Comparison of ENCODE assay signal across 8 mouse cellular contexts in genomic region chr15:99501292-99502260, GRCm38 (mm10). TPM values are rescaled to one million over a fixed set of nuclear protein-coding genes. Genes with fewer than 3 reads are reported as not detected.
DNase-seq lines count a peak whose midpoint lies in the region; ATAC-seq and TF ChIP-seq lines count a peak whose summit lies in the region.

No protein-coding gene starts in this region.

- WGBS in stomach, embryonic 14.5 days, result 61% methylated on average over 20 of the region's 20 CpGs
- 79% methylated on average over 20 of the region's 20 CpGs for WGBS in stomach, postnatal 0 days
- 44% methylated on average over 20 of the region's 20 CpGs for WGBS in neural tube, embryonic 14.5 days

- peak overlapping the region; percentile 62; the same call in 1 of the 2 replicates for H3K27ac ChIP-seq in stomach, embryonic 14.5 days (ENCODE audit: low read length)
- no peak overlapping the region for H3K27ac ChIP-seq in stomach, postnatal 0 days (replicated peaks)
- H3K27ac ChIP-seq in layer of hippocampus, adult 2 months, result peak overlapping the region; percentile 80
- peak overlapping the region; percentile 45; the same call in 1 of the 2 replicates for H3K27ac ChIP-seq in neural tube, embryonic 14.5 days (ENCODE audit: low read depth, low read length)

- no peak overlapping the region for H3K4me3 ChIP-seq in stomach, embryonic 14.5 days (ENCODE audit: low read depth, low read length)
- H3K4me3 ChIP-seq in stomach, postnatal 0 days (ENCODE audit: low read depth, low read length), result no peak overlapping the region
- no peak overlapping the region for H3K4me3 ChIP-seq in layer of hippocampus, adult 2 months
- no peak overlapping the region for H3K4me3 ChIP-seq in neural tube, embryonic 14.5 days (ENCODE audit: low read depth, low read length)

- no peaks in the 10 kb centered on the region for H3K9me3 ChIP-seq in stomach, embryonic 14.5 days (ENCODE audit: control insufficient read depth, low read depth, low read length)
- no peaks in the 10 kb centered on the region for H3K9me3 ChIP-seq in stomach, postnatal 0 days (ENCODE audit: control insufficient read depth, low read length)
- H3K9me3 ChIP-seq in neural tube, embryonic 14.5 days (ENCODE audit: control insufficient read depth, low read length), result no peaks in the 10 kb centered on the region

- TF ChIP-seq CTCF in stomach, postnatal 0 days (IDR thresholded peaks at IDR 0.05; ENCODE audit: low read depth), result no peak
- TF ChIP-seq CTCF in layer of hippocampus, adult 2 months (conservative IDR thresholded peaks at IDR 0.05), result no peak

- no peak overlapping the region for H3K9ac ChIP-seq in stomach, embryonic 14.5 days (replicated peaks; ENCODE audit: low read depth, low read length)
- no peak overlapping the region; the same call in 1 of the 2 replicates for H3K9ac ChIP-seq in stomach, postnatal 0 days (ENCODE audit: low read length)
- H3K9ac ChIP-seq in neural tube, embryonic 14.5 days (replicated peaks; ENCODE audit: low read depth, low read length), result no peak overlapping the region

- peak; percentile 48 for DNase-seq in cerebellum, adult 11 months
- no peak for DNase-seq in cerebellum, postnatal 36 days
- DNase-seq in stomach, postnatal 0 days (ENCODE audit: low spot score), result no peak
- peak; percentile 61 to 65 for DNase-seq in layer of hippocampus, adult 2 months (ENCODE audit: low spot score in 2 of 2)
- DNase-seq in spleen, postnatal 10 days (ENCODE audit: low spot score in 2 of 2), result no peak

- no peaks in the 10 kb centered on the region for H3K27me3 ChIP-seq in stomach, embryonic 14.5 days (ENCODE audit: control insufficient read depth, insufficient read depth, low read length)
- no peaks in the 10 kb centered on the region for H3K27me3 ChIP-seq in stomach, postnatal 0 days (ENCODE audit: control insufficient read depth, insufficient read depth, low read length)
- no peaks in the 10 kb centered on the region for H3K27me3 ChIP-seq in neural tube, embryonic 14.5 days (ENCODE audit: control insufficient read depth, insufficient read depth, low read length)

- no peak for TF ChIP-seq EP300 in stomach, postnatal 0 days (optimal IDR thresholded peaks at IDR 0.05)

- no peak overlapping the region for H3K4me2 ChIP-seq in stomach, embryonic 14.5 days (replicated peaks; ENCODE audit: low read depth, low read length)
- H3K4me2 ChIP-seq in stomach, postnatal 0 days (replicated peaks; ENCODE audit: low read depth), result no peak overlapping the region
- no peak overlapping the region for H3K4me2 ChIP-seq in neural tube, embryonic 14.5 days (ENCODE audit: low read depth, low read length)

- no peak for ATAC-seq in stomach, embryonic 14.5 days (ENCODE audit: insufficient number of reproducible peaks, insufficient read depth, low FRiP score, low read depth)
- no peak for ATAC-seq in stomach, postnatal 0 days (ENCODE audit: low FRiP score, low TSS enrichment)
- peak; percentile 11; the same call in 1 of the 2 replicates for ATAC-seq in neural tube, embryonic 14.5 days (ENCODE audit: low read depth)
- ATAC-seq in megakaryocyte progenitor cell, adult 5-6 weeks (replicated peaks; ENCODE audit: poor library complexity), result no peak

- H3K36me3 ChIP-seq in stomach, embryonic 14.5 days (ENCODE audit: control insufficient read depth, insufficient read depth, low read length), result no peaks in the 10 kb centered on the region
- H3K36me3 ChIP-seq in stomach, postnatal 0 days (ENCODE audit: control insufficient read depth, insufficient read depth, low read length), result no peaks in the 10 kb centered on the region
- no peaks in the 10 kb centered on the region for H3K36me3 ChIP-seq in neural tube, embryonic 14.5 days (ENCODE audit: control insufficient read depth, insufficient read depth, low read length)

- H3K4me1 ChIP-seq in stomach, embryonic 14.5 days (ENCODE audit: control insufficient read depth, insufficient read depth, low read length), result peaks cover 34% of the 10 kb centered on the region
- peaks cover 2% of the 10 kb centered on the region; the same call in 1 of the 2 replicates for H3K4me1 ChIP-seq in stomach, postnatal 0 days (replicated peaks; ENCODE audit: control insufficient read depth, insufficient read depth)
- H3K4me1 ChIP-seq in neural tube, embryonic 14.5 days (ENCODE audit: control insufficient read depth, insufficient read depth, low read length), result peaks cover 17% of the 10 kb centered on the region; the same call in 1 of the 2 replicates

RNA-seq across cellular contexts. Expression of gene Faim2, which starts 26.4 kb away (rescaled TPM):
- polyA plus RNA-seq in stomach, embryonic 14.5 days (2014; fragmentation: Nextera tagmentation; extraction: Ambion mirVana), result 0.29 and 0.42 TPM in 2 replicates
- polyA plus RNA-seq in stomach, postnatal 0 days (2015; fragmentation: Nextera tagmentation; extraction: Ambion mirVana), result 0.62 and 0.81 TPM in 2 replicates
- total RNA-seq in layer of hippocampus, adult 2 months (2021), result 100 to 1,000 TPM; 394 to 431 TPM
- polyA plus RNA-seq in neural tube, embryonic 14.5 days (2014; fragmentation: Nextera tagmentation; extraction: Ambion mirVana), result 24.0 and 32.0 TPM in 2 replicates
- total RNA-seq in megakaryocyte progenitor cell, adult 5-6 weeks (2015), result 0.39 and 0.56 TPM in 2 replicates
- total RNA-seq in megakaryocyte progenitor cell, adult 5-6 weeks (2017), result 0.10 and 0.17 TPM in 2 replicates

RNA-seq across cellular contexts. Expression of gene Bcdin3d, which starts 27.0 kb away (rescaled TPM):
- 12.9 and 16.7 TPM in 2 replicates for polyA plus RNA-seq in stomach, embryonic 14.5 days (2014; fragmentation: Nextera tagmentation; extraction: Ambion mirVana)
- polyA plus RNA-seq in stomach, postnatal 0 days (2015; fragmentation: Nextera tagmentation; extraction: Ambion mirVana), result 9.3 and 10.4 TPM in 2 replicates
- 1 to 10 TPM; 4.0 to 5.5 TPM for total RNA-seq in layer of hippocampus, adult 2 months (2021)
- polyA plus RNA-seq in neural tube, embryonic 14.5 days (2014; fragmentation: Nextera tagmentation; extraction: Ambion mirVana), result 19.7 and 20.2 TPM in 2 replicates
- total RNA-seq in megakaryocyte progenitor cell, adult 5-6 weeks (2015), result 3.9 and 5.6 TPM in 2 replicates
- 3.7 and 6.2 TPM in 2 replicates for total RNA-seq in megakaryocyte progenitor cell, adult 5-6 weeks (2017)

RNA-seq across cellular contexts. Expression of gene Nckap5l, which starts 44.0 kb away (rescaled TPM):
- 8.9 and 9.3 TPM in 2 replicates for polyA plus RNA-seq in stomach, embryonic 14.5 days (2014; fragmentation: Nextera tagmentation; extraction: Ambion mirVana)
- polyA plus RNA-seq in stomach, postnatal 0 days (2015; fragmentation: Nextera tagmentation; extraction: Ambion mirVana), result 2.1 and 2.4 TPM in 2 replicates
- 10 to 100 TPM; 17.1 to 18.5 TPM for total RNA-seq in layer of hippocampus, adult 2 months (2021)
- 16.5 and 18.7 TPM in 2 replicates for polyA plus RNA-seq in neural tube, embryonic 14.5 days (2014; fragmentation: Nextera tagmentation; extraction: Ambion mirVana)
- total RNA-seq in megakaryocyte progenitor cell, adult 5-6 weeks (2015), result 4.0 and 9.7 TPM in 2 replicates
- total RNA-seq in megakaryocyte progenitor cell, adult 5-6 weeks (2017), result 0.17 and 2.2 TPM in 2 replicates

Comparison
In these comparisons a context has a peak if more than half of its experiments do, and no peak if none do; other contexts are left out.
1. DNase-seq: peak in cerebellum, adult 11 months (single experiment) and layer of hippocampus, adult 2 months (2 of 2); none in cerebellum, postnatal 36 days (0 of 2), stomach, postnatal 0 days (single experiment) and spleen, postnatal 10 days (0 of 2).
2. RNA of gene Faim2, which starts 26.4 kb away (polyA plus RNA-seq): 24.0 to 32.0 TPM in neural tube, embryonic 14.5 days; 0.62 to 0.81 TPM in stomach, postnatal 0 days and 0.29 to 0.42 TPM in stomach, embryonic 14.5 days; every median in the first group is over 10 times any median in the second.